8 mouse cellular contexts compared by ENCODE assay signal in genomic region chr4:152008622-152009075, GRCm38 (mm10). TPM values are rescaled to one million over a fixed set of nuclear protein-coding genes. Genes with fewer than 3 reads are reported as not detected.
A peak's percentile ranks its signal among the peaks of the same experiment; 100 is the strongest.
DNase-seq lines count a peak whose midpoint lies in the region; ATAC-seq lines count a peak whose summit lies in the region.

TSS of gene Klhl21 (plus strand) at chr4:152008803.

- H3K4me3 ChIP-seq in hindbrain, embryonic 10.5 days = peak within 1 kb of the TSS; percentile 72

- peaks cover 16% of the 10 kb centered on the region for H3K36me3 ChIP-seq in hindbrain, embryonic 10.5 days

- H3K9me3 ChIP-seq in hindbrain, embryonic 10.5 days = no peaks in the 10 kb centered on the region

- peak within 1 kb of the TSS; percentile 84 for H3K27ac ChIP-seq in hindbrain, embryonic 10.5 days

- WGBS in hindbrain, embryonic 10.5 days = under 1% methylated on average over 45 of the region's 45 CpGs

- peaks cover 58% of the 10 kb centered on the region for H3K4me1 ChIP-seq in hindbrain, embryonic 10.5 days (replicated peaks)

- DNase-seq in MEL-GATA-1-ER (ENCODE audit: extremely low read depth, low read depth) = peak; percentile 86
- peak; percentile 92 for DNase-seq in cerebellum, adult 8-10 months
- DNase-seq in hindbrain, embryonic 10.5 days (ENCODE audit: low spot score) = peak; percentile 92
- DNase-seq in layer of hippocampus, postnatal 10 days (ENCODE audit: low spot score in 2 of 2) = peak; percentile 86 to 93
- DNase-seq in lung, postnatal 10 days = peak; percentile 98
- peak; percentile 94 for DNase-seq in ovary, postnatal 36 days (ENCODE audit: low spot score)
- peak; percentile 91 for DNase-seq in thymus, postnatal 25 days

- H3K27me3 ChIP-seq in hindbrain, embryonic 10.5 days (ENCODE audit: insufficient read depth, poor library complexity, severe bottlenecking) = peaks cover 31% of the 10 kb centered on the region

- peak; percentile 67 for ATAC-seq in frontal cortex, adult (ENCODE audit: low TSS enrichment)

RNA-seq across cellular contexts. Expression of gene Klhl21, which starts in this region (rescaled TPM):
- polyA plus RNA-seq in hindbrain, embryonic 10.5 days (2016; fragmentation: Nextera tagmentation; extraction: Ambion mirVana) = 7.7 and 8.7 TPM in 2 replicates
- 10 to 100 TPM; 14.6 to 15.1 TPM for total RNA-seq in layer of hippocampus, postnatal 10 days (2021)

Comparison
In these comparisons a context has a peak if more than half of its experiments do, and no peak if none do; other contexts are left out.
1. Peak in every context shown above with its lines: DNase-seq, ATAC-seq, H3K4me3 ChIP-seq and H3K27ac ChIP-seq.